Mouse (Mus musculus) midbrain, embryonic 15.5 days (tissue): ENCODE measurements around the gene Cel. TPM values are rescaled to one million over a fixed set of nuclear protein-coding genes. Genes with fewer than 3 reads are reported as not detected.

ENCODE experiments used
- ATAC-seq: fragments of 200-750 bp; cut with Nextera tagmentation; replicated peaks from 2 replicates; pipeline ENCODE4 v1.8.0; 2017; ENCODE audit warnings: moderate TSS enrichment
- H3K27ac ChIP-seq: fragments of 300-500 bp; sonication (generic); 2 replicates; pipeline ENCODE4 v1.5.1; 2015; ENCODE audit warnings: mild to moderate bottlenecking, inconsistent platforms
- H3K27me3 ChIP-seq: fragments of 300-500 bp; sonication (generic); replicated peaks from 2 replicates; pipeline ENCODE4 v1.6.1; 2015; ENCODE audit warnings: inconsistent platforms
- H3K36me3 ChIP-seq: fragments of 300-500 bp; sonication (generic); replicated peaks from 2 replicates; pipeline ENCODE4 v1.6.1; 2015; ENCODE audit warnings: inconsistent platforms
- H3K4me1 ChIP-seq: fragments of 300-500 bp; sonication (generic); 2 replicates; pipeline ENCODE4 v1.6.1; 2015; ENCODE audit warnings: inconsistent platforms
- H3K4me2 ChIP-seq: fragments of 300-500 bp; sonication (generic); 2 replicates; pipeline ENCODE4 v1.6.1; 2015; ENCODE audit warnings: inconsistent platforms, mild to moderate bottlenecking, moderate library complexity
- H3K4me3 ChIP-seq: fragments of 300-500 bp; sonication (generic); 2 replicates; pipeline ENCODE4 v1.5.1; 2015; ENCODE audit warnings: mild to moderate bottlenecking, inconsistent platforms
- H3K9ac ChIP-seq: fragments of 300-500 bp; sonication (generic); 2 replicates; pipeline ENCODE4 v1.6.1; 2015; ENCODE audit warnings: mild to moderate bottlenecking, inconsistent platforms
- H3K9me3 ChIP-seq: fragments of 300-500 bp; sonication (generic); 2 replicates; pipeline ENCODE4 v1.6.1; 2016; ENCODE audit warnings: inconsistent platforms
- WGBS: fragments of 180-500 bp; shearing (Covaris S2); methylation state at CpG from one replicate; pipeline ENCODE4 v1.1.7; 2015; ENCODE audit warnings: mixed read lengths; 5-methylcytosine and 5-hydroxymethylcytosine counted together
- polyA plus RNA-seq: library from polyadenylated mRNA; unstranded; fragments of >200 nt; fragmentation: Nextera tagmentation; extraction: Ambion mirVana; gene quantifications from 2 replicates; pipeline ENCODE4 v1.2.1, GENCODE M21; 2015

The Cel gene
- 0.10 and 0.13 TPM in 2 replicates for polyA plus RNA-seq

DNA sequence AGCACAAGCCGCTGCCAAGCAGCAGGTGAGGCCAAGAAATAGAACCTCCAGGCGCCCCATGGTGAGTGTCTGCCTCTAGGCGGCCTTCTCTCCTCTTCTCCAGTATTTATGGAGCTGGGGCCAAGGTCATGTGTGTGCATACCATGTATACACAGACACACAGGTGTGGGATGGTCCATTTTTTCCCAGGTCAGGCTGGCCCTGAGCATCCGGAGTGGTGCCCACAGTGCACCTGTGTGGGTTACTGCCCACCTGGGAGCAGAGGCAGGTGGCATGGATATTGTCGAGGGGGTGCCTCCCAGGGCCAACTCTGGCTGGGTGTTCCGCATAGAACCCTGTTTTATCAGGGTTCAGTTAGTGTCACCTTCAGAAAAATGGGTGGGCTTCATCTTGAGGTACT is at the start of gene Cel:
Gene Cel (minus strand): TSS at position 101 of the 400 bp plus-strand sequence.
- H3K27me3 ChIP-seq = no peaks in the 10 kb centered on the region
- no peak for ATAC-seq
- H3K4me2 ChIP-seq = no peak within 1 kb of the TSS
- peaks cover 14% of the 10 kb centered on the region for H3K36me3 ChIP-seq
- WGBS = 76% methylated on average over 6 of the region's 6 CpGs
- H3K9ac ChIP-seq = no peak within 1 kb of the TSS
- no peak within 1 kb of the TSS for H3K4me3 ChIP-seq
- H3K9me3 ChIP-seq = no peaks in the 10 kb centered on the region
- no peaks in the 10 kb centered on the region for H3K4me1 ChIP-seq
- H3K27ac ChIP-seq = no peak within 1 kb of the TSS

DNA sequence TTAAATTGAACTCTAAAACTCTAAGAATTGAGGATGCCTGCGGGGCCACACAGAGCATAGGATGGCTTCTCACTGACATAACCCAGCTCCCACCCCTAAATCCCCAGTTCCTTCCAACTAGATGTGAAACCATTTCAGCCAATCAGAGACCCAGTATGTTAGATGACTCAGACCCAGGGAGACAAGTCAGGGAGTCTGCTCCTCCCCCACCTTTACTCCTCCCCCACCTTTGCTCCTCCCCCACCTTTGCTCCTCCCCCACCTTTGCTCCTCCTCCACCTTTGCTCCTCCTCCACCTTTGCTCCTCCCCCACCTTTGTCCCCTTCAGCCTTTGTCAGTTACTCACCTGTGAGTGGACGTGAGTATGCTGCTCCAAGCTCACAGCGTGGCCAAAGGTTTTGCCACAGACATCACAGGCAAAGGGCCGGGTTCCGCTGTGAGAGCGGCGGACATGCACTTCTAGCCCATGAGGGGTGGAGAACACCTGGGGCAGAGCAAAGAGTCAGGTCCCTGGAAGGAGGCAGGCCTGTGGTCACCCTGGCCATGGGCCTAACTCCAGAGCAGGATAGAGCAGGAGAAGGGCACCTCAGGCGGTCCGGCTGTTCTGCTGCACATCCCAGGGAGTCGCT is 49.3 kb upstream of the Cel start:
- no peak overlapping the region for H3K4me2 ChIP-seq
- H3K36me3 ChIP-seq = no peaks in the 10 kb centered on the region
- no peaks in the 10 kb centered on the region for H3K4me1 ChIP-seq
- ATAC-seq = no peak
- H3K9me3 ChIP-seq = no peaks in the 10 kb centered on the region
- no peak overlapping the region for H3K27ac ChIP-seq
- 67% methylated on average over 10 of the region's 10 CpGs for WGBS
- no peak overlapping the region for H3K9ac ChIP-seq
- no peaks in the 10 kb centered on the region for H3K27me3 ChIP-seq
- H3K4me3 ChIP-seq = no peak overlapping the region

- Histone ChIP-seq H3K9me3 (no peaks in the 10 kb centered on the region), H3K4me2 (no peak overlapping the region), H3K27me3 (no peaks in the 10 kb centered on the region), H3K36me3 (no peaks in the 10 kb centered on the region), H3K9ac (no peak overlapping the region), H3K4me1 (no peaks in the 10 kb centered on the region), H3K27ac (no peak overlapping the region), H3K4me3 (no peak overlapping the region)
- WGBS = 82% methylated on average over 17 of the region's 17 CpGs
- ATAC-seq = no peak
Measured at GRCm38 (mm10) chr2:28611407-28611787, 48.2 kb upstream of the Cel start.

GRCm38 (mm10) chr2:28610716-28611406 is 47.7 kb upstream of the Cel start:
- no peaks in the 10 kb centered on the region for H3K9me3 ChIP-seq
- H3K4me1 ChIP-seq = no peaks in the 10 kb centered on the region
- 62% methylated on average over 12 of the region's 12 CpGs for WGBS
- no peak overlapping the region for H3K9ac ChIP-seq
- ATAC-seq = no peak
- no peak overlapping the region for H3K4me2 ChIP-seq
- H3K4me3 ChIP-seq = no peak overlapping the region
- H3K36me3 ChIP-seq = no peaks in the 10 kb centered on the region
- no peaks in the 10 kb centered on the region for H3K27me3 ChIP-seq
- H3K27ac ChIP-seq = no peak overlapping the region

- Histone ChIP-seq H3K4me1 (no peaks in the 10 kb centered on the region), H3K4me3 (no peak overlapping the region), H3K27me3 (no peaks in the 10 kb centered on the region), H3K36me3 (no peaks in the 10 kb centered on the region), H3K9me3 (no peaks in the 10 kb centered on the region), H3K9ac (no peak overlapping the region), H3K27ac (no peak overlapping the region), H3K4me2 (no peak overlapping the region)
- ATAC-seq = no peak
- 89% methylated on average over 10 of the region's 10 CpGs for WGBS
Measured at GRCm38 (mm10) chr2:28609851-28610250, 46.6 kb upstream of the Cel start.

DNA sequence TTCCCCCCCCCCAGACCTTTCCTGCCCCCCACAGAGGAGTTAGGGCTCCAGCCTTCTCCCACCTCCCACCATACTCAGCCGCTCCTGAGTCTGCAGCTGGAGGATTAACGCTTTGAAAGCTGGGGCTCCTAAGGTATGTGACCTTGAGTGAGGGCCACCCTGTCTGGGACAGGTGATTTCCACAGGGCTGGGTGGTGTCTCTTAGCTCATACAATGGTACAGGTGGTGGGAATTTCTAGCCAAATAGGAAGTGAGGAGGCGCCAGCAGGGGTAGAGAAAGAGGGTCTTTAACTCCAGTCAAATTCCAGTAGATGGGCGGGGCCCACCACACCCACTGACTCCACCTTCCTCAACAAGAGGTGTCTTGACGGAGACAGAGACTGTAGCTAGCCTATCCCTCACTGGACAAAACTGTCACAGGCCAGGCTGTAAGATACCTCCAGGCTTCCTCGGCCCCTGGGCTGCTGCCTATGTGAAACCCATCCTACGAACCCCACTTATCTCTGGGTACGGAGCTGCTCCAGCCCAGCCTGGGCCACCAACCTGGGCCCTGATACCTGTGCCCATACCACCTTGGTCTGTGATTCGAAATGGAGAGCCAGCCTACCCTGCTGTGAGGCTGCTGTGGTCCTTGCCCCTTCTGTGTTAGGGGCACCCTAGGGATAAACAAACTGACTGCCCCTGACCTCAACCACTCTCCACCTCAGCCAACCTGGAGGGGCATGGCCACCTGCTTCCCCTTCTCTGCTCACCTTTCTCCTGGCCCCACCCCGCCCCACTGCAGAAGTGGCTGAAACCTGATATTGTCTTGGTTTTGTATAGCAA is 44.4 kb upstream of the Cel start:
- no peaks in the 10 kb centered on the region for H3K4me1 ChIP-seq
- H3K9ac ChIP-seq = no peak overlapping the region
- no peaks in the 10 kb centered on the region for H3K9me3 ChIP-seq
- WGBS = 54% methylated on average over 10 of the region's 10 CpGs
- ATAC-seq = no peak
- H3K4me2 ChIP-seq = no peak overlapping the region
- H3K4me3 ChIP-seq = no peak overlapping the region
- no peaks in the 10 kb centered on the region for H3K27me3 ChIP-seq
- H3K27ac ChIP-seq = no peak overlapping the region
- H3K36me3 ChIP-seq = no peaks in the 10 kb centered on the region

DNA sequence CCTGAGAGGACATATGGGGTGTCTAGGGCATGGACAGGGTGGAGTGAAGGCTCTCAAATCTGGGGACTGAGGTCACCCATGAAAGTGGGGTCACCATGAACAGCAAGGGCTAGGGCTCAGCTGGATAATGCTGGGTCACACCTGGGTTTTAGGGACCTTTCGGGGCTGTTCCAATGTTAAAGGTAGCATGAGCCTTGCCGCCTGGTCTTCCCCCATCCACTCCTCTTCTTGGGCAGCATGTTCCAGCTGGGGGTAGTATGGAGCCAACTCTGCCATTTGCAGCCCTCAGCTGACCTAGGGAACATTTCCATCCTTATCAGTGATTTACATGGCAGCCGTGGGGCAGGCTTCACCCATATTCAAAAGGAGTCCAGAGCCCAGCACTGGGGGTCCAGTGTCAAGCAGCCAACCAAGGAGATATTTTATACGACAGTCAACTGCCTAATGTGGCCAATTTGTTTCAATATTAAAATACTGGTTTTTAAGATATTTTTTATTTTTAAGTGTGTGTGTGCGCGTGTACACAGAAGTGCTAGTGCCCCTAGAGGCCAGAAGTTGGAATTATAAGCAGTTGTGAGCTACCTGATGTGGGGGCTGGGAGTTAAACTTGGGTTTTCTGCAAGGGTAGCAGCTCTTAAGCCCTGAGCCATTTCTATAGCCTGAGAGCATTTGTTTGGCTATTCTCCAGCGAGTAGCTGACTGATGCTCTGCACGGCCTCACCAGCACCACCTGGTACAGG is 43.6 kb upstream of the Cel start:
- 69% methylated on average over 8 of the region's 8 CpGs for WGBS
- no peak for ATAC-seq
- no peaks in the 10 kb centered on the region for H3K27me3 ChIP-seq
- no peak overlapping the region for H3K9ac ChIP-seq
- no peak overlapping the region for H3K4me3 ChIP-seq
- no peaks in the 10 kb centered on the region for H3K9me3 ChIP-seq
- H3K4me1 ChIP-seq = no peaks in the 10 kb centered on the region
- H3K4me2 ChIP-seq = no peak overlapping the region
- H3K27ac ChIP-seq = no peak overlapping the region
- no peaks in the 10 kb centered on the region for H3K36me3 ChIP-seq

DNA sequence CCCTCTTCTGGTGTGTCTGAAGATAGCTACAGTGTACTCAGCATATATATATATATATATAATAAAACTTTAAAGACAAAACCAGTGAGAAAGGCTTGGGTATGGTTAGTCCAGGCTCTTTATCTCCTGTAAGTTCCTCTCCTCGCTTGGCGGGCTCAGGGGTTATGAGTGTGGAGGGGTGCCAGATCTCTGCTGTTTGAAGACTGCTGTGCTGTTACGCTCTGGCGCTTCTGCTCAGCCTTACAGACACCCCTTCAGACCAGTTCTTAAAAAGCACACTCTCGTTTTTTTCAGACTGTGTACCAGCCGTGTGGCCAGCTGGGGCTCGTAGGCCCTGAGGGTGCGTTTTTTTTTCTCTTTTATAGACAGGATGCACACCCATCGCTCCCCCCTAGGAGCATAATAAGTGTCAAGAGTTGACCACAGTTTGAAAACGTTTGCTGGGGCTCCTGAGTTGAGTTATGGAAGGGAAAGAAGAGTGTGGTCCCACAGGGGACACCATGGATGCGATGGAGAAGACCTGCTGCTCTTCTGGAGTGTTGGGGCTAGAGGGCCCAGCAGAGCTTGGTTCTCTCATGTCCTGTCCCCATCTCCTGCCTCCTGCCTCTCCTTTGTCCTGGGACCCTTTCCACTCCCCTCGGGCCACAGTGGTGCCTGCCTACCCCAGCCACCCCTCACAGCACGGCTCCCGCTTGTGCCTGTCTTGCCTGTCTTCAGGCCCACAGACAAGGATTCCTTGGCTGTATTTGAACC is 42.8 kb upstream of the Cel start:
- no peak overlapping the region for H3K4me2 ChIP-seq
- no peaks in the 10 kb centered on the region for H3K27me3 ChIP-seq
- no peak for ATAC-seq
- WGBS = 63% methylated on average over 14 of the region's 14 CpGs
- no peaks in the 10 kb centered on the region for H3K36me3 ChIP-seq
- H3K9me3 ChIP-seq = no peaks in the 10 kb centered on the region
- H3K27ac ChIP-seq = no peak overlapping the region
- no peak overlapping the region for H3K9ac ChIP-seq
- H3K4me1 ChIP-seq = no peaks in the 10 kb centered on the region
- no peak overlapping the region for H3K4me3 ChIP-seq

GRCm38 (mm10) chr2:28603542-28603941 is 40.3 kb upstream of the Cel start:
- Histone ChIP-seq H3K4me1 (no peaks in the 10 kb centered on the region), H3K4me2 (no peak overlapping the region), H3K4me3 (no peak overlapping the region), H3K36me3 (no peaks in the 10 kb centered on the region), H3K27ac (no peak overlapping the region), H3K27me3 (no peaks in the 10 kb centered on the region), H3K9ac (no peak overlapping the region), H3K9me3 (no peaks in the 10 kb centered on the region)
- ATAC-seq = no peak
- 90% methylated on average over 5 of the region's 5 CpGs for WGBS

GRCm38 (mm10) chr2:28601720-28602590 is 38.8 kb upstream of the Cel start:
- Histone ChIP-seq H3K9ac (no peak overlapping the region), H3K9me3 (no peaks in the 10 kb centered on the region), H3K4me3 (no peak overlapping the region), H3K27ac (no peak overlapping the region), H3K4me1 (no peaks in the 10 kb centered on the region), H3K4me2 (no peak overlapping the region), H3K27me3 (no peaks in the 10 kb centered on the region), H3K36me3 (no peaks in the 10 kb centered on the region)
- ATAC-seq = no peak
- 55% methylated on average over 12 of the region's 12 CpGs for WGBS

- no peak for ATAC-seq
- no peaks in the 10 kb centered on the region for H3K27me3 ChIP-seq
- no peaks in the 10 kb centered on the region for H3K4me1 ChIP-seq
- H3K4me3 ChIP-seq = no peak overlapping the region
- no peaks in the 10 kb centered on the region for H3K9me3 ChIP-seq
- no peak overlapping the region for H3K27ac ChIP-seq
- WGBS = 77% methylated on average over 6 of the region's 6 CpGs
- no peaks in the 10 kb centered on the region for H3K36me3 ChIP-seq
- H3K4me2 ChIP-seq = no peak overlapping the region
- no peak overlapping the region for H3K9ac ChIP-seq
Measured at GRCm38 (mm10) chr2:28599569-28599900, 36.3 kb upstream of the Cel start.
